Mouse (Mus musculus) thymus, adult 18-20 months (tissue): ENCODE data around the gene Cdc42se2.
A peak's percentile ranks its signal among the peaks of the same experiment; 100 is the strongest.

Experiments used
- DNase-seq, 2 experiments: peaks; one replicate each; pipeline ENCODE4 v3.0.0; 2022; ENCODE audit warnings: mixed read lengths in 2 of 2

Gene Cdc42se2

GRCm38 (mm10) chr11:54787488-54788474 is at the start of gene Cdc42se2:
TSS of gene Cdc42se2 (minus strand) at chr11:54787675.
- peak; percentile 93 for DNase-seq

GRCm38 (mm10) chr11:54836106-54836505 is 48.6 kb upstream of the Cdc42se2 start:
- no peak for DNase-seq

- DNase-seq: no peak
Measured at GRCm38 (mm10) chr11:54834596-54834995, 47.1 kb upstream of the Cdc42se2 start.

- no peak for DNase-seq
Measured at GRCm38 (mm10) chr11:54833833-54834232, 46.4 kb upstream of the Cdc42se2 start.

GRCm38 (mm10) chr11:54826819-54827218 is 39.3 kb upstream of the Cdc42se2 start:
- no peak for DNase-seq

GRCm38 (mm10) chr11:54825774-54826173 is 38.3 kb upstream of the Cdc42se2 start:
- no peak for DNase-seq

- DNase-seq: no peak
Measured at GRCm38 (mm10) chr11:54823467-54823866, 36.0 kb upstream of the Cdc42se2 start.

GRCm38 (mm10) chr11:54819489-54819888 is 32.0 kb upstream of the Cdc42se2 start:
- DNase-seq: no peak

GRCm38 (mm10) chr11:54817449-54817848 is 30.0 kb upstream of the Cdc42se2 start:
- no peak for DNase-seq

- DNase-seq: no peak
Measured at GRCm38 (mm10) chr11:54815659-54816058, 28.2 kb upstream of the Cdc42se2 start.

GRCm38 (mm10) chr11:54812812-54813516 is 25.5 kb upstream of the Cdc42se2 start:
- no peak for DNase-seq

GRCm38 (mm10) chr11:54812314-54812713 is 24.8 kb upstream of the Cdc42se2 start:
- DNase-seq: no peak

GRCm38 (mm10) chr11:54811054-54811453 is 23.6 kb upstream of the Cdc42se2 start:
- no peak for DNase-seq

GRCm38 (mm10) chr11:54809582-54809981 is 22.1 kb upstream of the Cdc42se2 start:
- DNase-seq: no peak

- no peak for DNase-seq
Measured at GRCm38 (mm10) chr11:54808177-54808576, 20.7 kb upstream of the Cdc42se2 start.

- DNase-seq: no peak
Measured at GRCm38 (mm10) chr11:54807669-54808068, 20.2 kb upstream of the Cdc42se2 start.

- no peak for DNase-seq
Measured at GRCm38 (mm10) chr11:54806891-54807290, 19.4 kb upstream of the Cdc42se2 start.

GRCm38 (mm10) chr11:54805196-54805595 is 17.7 kb upstream of the Cdc42se2 start:
- DNase-seq: no peak

- DNase-seq: no peak
Measured at GRCm38 (mm10) chr11:54802621-54803020, 15.1 kb upstream of the Cdc42se2 start.

GRCm38 (mm10) chr11:54801791-54802558 is 14.5 kb upstream of the Cdc42se2 start:
- DNase-seq: peak; percentile 77 to 84

- DNase-seq: no peak
Measured at GRCm38 (mm10) chr11:54796551-54796950, 9.1 kb upstream of the Cdc42se2 start.

- DNase-seq: no peak
Measured at GRCm38 (mm10) chr11:54794678-54795077, 7.2 kb upstream of the Cdc42se2 start.

GRCm38 (mm10) chr11:54793173-54793572 is 5.7 kb upstream of the Cdc42se2 start:
- no peak for DNase-seq
